Mouse (Mus musculus): ENCODE data around the gene Pou2f1. TPM values are rescaled to one million over a fixed set of nuclear protein-coding genes. Genes with fewer than 3 reads are reported as not detected.

The Pou2f1 gene
- total RNA-seq, 2 experiments from 2014 or later = 11.2 to 14.3 TPM

Other genes starting within 250 kb of the Pou2f1 start
- gene Creg1, start 238.9 kb downstream of the Pou2f1 start, total RNA-seq (2021) = 10 to 100 TPM; 48.1 to 61.3 TPM
- under 1 TPM; 0.30 to 0.46 TPM for gene Cd247, start 214.0 kb downstream of the Pou2f1 start, total RNA-seq (2021)
- under 1 TPM; 0.07 to 0.10 TPM for gene Dusp27, start 125.2 kb upstream of the Pou2f1 start, total RNA-seq (2021)
- under 1 TPM; 0.10 to 0.23 TPM for gene Gpa33, start 127.6 kb upstream of the Pou2f1 start, total RNA-seq (2021)
- gene Mael, start 236.1 kb upstream of the Pou2f1 start, total RNA-seq (2021) = not detected

Measured in adrenal gland, postnatal 36 days (tissue).